Mouse (Mus musculus): ENCODE measurements at regions not wholly inside any gene's neighbourhood (a gene's known extent, or its start where the extent isn't known, plus 50 kb on each side); places are given as distances from the start of the nearest gene placed in this dataset.
A peak's percentile ranks its signal among the peaks of the same experiment; 100 is the strongest.

DNA sequence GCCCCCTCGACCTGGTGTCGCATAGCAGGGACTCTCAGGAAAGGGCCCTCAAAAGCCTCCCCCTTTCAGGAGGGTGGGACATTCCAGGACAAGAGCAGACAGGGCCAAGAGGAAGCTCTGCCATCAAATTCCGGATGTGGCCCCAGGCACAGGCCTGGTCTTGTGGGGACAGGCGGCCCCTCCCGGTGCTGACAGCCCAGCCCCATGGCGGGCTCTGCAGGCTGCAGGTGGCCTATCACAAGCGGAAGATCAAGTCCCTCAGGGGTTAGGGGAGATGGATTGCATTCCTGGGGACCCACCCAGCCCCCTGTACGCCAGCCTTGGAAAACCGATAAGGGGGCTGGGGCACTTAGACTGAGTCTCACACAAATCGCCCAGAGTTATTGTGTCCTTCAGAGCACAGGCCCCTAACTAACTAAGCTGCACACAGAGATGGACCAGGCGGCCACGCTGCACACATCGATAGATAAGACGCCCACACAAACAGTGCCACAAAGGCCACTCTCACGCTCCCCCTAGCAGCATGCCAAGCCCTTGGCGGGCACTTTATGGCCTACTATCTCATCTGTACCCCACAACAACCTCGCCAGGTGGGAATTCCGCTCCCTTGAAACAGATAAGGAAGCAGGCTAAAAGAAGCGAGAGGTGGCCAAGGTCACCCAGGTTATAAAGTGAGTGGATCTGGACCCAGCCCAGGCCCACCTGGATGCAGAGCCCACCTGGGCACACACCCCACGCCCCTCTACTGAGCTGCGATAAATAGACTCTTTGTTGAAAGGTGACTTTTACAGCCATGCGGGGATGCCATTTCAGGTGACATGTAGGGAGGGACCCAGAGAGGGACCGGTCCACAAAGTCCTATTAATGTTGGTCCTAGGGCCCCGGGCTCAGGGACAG is 55.5 kb downstream of the Gm5294 start:
- DNase-seq (ENCODE audit: extremely low read depth, insufficient read length, low spot score), result no peak

DNA sequence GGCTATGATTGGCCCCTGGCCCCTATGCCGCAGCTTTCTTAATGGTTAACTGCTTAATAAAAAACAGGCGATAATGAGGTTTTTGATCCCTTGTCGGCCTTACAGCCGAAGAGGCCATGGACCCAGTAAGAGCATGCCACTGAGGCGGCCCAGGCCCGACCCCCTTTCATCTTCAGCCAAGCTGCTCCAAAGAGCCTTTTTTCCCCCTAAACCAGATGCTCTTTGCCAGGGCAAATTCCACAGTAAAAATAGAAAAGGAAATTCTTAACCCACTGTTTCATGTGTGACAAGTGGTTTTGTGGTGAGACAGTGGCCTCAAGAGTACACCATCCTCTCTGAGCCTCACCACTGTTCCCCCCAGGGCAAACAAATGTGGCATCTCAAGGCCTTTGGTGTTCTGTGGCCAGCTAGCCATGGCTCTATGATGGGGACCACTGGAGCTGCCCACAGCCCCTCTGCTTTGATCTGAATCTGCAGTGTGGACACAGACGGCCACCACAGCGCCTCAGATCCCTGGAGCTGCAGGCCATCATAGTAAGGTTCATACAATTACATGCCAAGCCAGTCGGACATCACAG is 61.9 kb downstream of the Gm5294 start:
- DNase-seq (ENCODE audit: extremely low read depth, insufficient read length, low spot score), result no peak

- no peak for DNase-seq (ENCODE audit: extremely low read depth, insufficient read length, low spot score)
Measured at GRCm38 (mm10) chr5:138883573-138883972, 63.7 kb downstream of the Gm5294 start.

DNA sequence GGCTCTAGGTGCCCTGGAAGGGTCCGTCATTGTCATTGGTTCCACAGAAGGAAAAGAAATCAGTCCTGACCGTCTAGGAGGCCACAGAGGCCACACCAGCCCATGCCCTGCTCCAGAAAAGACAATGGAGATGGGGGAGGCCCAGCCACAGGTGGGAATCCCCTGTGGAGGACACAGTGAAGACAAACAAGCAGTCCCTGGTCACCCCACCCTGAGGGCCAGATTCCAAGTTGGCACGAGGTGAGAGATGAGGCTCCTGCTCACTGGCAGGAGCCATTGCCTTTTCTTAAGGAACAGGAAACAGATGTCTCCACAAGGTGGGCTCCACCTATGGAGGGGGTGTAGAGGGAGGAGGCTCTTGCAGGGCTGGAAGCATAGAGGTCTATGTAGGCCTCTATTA is 66.0 kb downstream of the Gm5294 start:
- no peak for DNase-seq (ENCODE audit: extremely low read depth, insufficient read length, low spot score)

DNA sequence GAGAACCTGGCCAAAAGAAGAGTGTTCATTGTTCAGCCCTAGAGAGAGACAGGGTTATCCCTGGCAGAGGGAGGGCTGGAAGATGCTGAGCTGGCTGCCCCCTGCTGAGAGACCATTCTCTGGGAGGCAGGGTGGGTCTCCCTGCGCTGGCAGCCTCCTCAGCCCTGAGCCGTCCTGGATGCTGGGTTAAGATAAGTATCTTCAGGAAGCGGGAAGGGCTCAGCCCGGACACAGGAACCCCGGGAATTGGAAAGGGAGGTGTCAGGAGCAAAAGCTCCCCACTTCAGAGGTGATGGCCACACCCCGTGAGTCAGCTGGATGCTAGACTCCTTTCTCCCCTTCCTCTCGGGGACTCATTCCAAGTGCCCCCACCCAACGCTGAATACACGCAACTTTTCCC is 68.9 kb downstream of the Gm5294 start:
- no peak for DNase-seq (ENCODE audit: extremely low read depth, insufficient read length, low spot score)

DNA sequence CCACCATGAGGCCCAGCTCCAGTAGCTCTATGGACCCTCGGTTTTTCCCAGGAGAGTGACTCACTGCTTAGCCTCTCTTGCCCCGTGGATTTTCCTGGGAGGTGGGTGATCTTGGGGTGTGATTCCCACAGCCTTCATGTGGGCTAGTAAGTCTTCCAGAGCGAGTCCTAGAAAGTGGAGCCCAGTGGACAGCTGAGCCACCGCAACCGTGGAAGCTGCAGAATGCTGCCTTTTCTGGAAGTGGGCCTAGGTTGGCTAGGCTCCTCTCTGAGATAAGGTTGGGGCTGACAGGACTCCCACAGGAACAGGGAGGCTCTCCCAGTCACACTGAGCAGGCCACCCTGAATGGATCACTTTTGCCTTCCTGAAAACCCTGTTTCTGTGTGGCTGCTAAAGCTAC is 69.9 kb downstream of the Gm5294 start:
- DNase-seq (ENCODE audit: extremely low read depth, insufficient read length, low spot score), result no peak

DNA sequence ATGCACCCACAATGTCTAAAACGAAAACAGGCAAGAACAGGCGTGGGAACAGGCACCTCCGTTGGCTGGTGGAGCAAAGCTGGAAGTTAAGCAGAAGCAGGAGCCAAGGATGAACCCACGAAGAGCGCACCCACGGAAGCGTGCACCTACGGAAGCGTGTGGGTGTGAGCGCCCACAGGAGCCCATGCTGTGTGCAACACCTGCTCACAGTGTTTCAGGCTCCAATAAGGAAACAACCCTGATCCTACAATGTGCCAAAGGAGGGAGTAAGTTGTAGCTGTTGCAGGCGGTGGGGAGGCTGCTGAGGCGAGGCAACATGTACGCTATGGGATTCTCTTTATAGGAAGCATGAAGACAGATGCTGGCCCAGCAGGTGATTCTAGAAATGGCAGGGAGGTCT is 74.6 kb downstream of the Gm5294 start:
- DNase-seq (ENCODE audit: extremely low read depth, insufficient read length, low spot score), result no peak

DNA sequence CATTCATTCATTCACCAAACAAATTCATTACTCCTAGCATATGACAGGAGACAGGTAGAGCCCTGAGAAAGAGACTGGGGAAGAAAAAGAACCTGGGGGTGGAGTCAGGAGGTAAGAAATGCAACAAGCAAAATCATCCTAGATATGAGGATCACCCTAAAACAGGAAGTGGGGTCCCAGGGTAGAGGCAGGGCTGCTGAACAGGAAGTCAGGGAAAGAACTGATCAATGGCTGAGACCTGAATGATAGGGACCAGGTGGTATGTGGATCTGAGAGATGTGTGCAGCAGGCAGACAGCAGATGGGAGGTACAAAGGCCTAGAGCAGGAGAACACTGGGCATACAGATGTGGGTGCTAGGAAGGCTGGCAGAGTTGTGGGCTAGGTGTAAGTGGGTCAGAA is 77.4 kb downstream of the Gm5294 start:
- DNase-seq (ENCODE audit: extremely low read depth, insufficient read length, low spot score), result no peak

- DNase-seq (ENCODE audit: extremely low read depth, insufficient read length, low spot score), result peak; percentile 60
Measured at GRCm38 (mm10) chr5:138898440-138898839, 78.6 kb downstream of the Gm5294 start.

DNA sequence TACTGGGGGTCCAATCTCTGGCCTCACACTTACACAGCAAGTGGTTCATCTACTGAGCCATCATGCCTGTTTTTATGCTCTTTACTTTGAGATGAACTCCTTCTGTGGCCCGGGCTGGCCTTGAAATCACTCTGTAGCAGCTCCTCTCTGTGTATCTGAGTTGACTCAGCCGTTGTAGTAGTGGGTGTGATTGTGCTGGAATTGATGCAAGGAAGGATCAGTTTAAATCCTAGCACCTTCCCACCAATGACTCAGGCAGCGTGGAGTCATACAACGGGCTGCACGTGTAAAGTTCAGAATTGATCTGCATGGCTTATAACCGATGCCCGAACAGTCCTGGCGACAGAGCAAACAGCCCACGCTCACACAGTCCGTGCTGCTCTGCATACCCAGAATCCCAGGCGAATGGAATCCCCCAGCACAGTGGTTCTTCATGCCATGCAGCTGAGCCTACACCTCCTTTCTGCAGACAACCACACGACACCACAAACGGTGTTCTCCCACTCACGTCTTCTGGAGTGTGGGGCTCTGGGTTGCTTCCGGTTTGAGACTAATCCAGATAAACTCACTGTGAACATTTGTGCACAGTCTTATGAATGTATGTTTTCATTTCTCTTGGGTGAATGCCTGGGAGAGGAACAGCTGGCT is 81.2 kb downstream of the Gm5294 start:
- no peak for DNase-seq (ENCODE audit: extremely low read depth, insufficient read length, low spot score)

GRCm38 (mm10) chr5:138902316-138902715 is 82.4 kb downstream of the Gm5294 start:
- no peak for DNase-seq (ENCODE audit: extremely low read depth, insufficient read length, low spot score)

GRCm38 (mm10) chr5:138911769-138912710 is 85.1 kb downstream of the Pdgfa start:
- no peak for DNase-seq (ENCODE audit: extremely low read depth, insufficient read length, low spot score)

GRCm38 (mm10) chr5:138912711-138913105 is 84.5 kb downstream of the Pdgfa start:
- no peak for DNase-seq (ENCODE audit: extremely low read depth, insufficient read length, low spot score)

DNA sequence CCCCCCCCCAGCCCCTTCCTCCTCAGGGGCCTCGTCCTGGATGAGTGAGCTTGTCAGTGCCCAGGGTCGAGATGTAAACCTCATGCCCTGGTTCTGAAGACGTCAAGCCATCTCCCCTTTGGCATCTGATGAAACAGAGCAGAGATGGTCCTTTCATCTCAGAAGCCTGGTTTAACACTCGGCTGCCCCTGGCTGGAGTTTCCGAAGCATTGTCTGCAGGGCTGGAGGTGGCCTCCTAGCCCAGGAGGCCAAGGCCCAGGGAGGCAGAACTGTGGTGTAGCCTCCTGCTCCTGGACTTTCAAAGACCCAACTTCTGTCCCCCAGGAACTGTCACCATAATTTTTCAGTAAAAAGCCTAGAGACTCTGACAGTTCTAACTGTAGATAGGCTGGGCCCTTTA is 82.1 kb downstream of the Pdgfa start:
- DNase-seq (ENCODE audit: extremely low read depth, insufficient read length, low spot score), result no peak

DNA sequence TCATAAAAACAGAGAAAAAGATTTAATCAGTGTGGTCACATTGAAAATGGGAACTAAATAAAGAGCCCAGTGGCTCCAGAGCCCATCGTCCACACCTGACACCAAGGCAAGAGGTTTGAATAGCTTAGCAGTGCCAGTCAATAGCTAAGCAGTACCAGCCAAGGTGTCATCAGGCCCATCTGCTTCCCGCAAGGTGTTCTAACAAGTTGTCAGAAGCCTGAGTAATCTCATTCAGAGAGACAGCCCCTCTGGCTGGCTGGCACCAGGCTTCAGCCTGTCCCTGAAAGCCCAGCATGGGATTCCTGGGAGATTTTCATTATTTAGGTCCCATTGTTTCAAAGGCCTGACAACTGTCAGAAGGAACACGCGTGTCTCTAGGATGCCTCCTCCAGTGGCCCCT is 81.7 kb downstream of the Pdgfa start:
- no peak for DNase-seq (ENCODE audit: extremely low read depth, insufficient read length, low spot score)

DNA sequence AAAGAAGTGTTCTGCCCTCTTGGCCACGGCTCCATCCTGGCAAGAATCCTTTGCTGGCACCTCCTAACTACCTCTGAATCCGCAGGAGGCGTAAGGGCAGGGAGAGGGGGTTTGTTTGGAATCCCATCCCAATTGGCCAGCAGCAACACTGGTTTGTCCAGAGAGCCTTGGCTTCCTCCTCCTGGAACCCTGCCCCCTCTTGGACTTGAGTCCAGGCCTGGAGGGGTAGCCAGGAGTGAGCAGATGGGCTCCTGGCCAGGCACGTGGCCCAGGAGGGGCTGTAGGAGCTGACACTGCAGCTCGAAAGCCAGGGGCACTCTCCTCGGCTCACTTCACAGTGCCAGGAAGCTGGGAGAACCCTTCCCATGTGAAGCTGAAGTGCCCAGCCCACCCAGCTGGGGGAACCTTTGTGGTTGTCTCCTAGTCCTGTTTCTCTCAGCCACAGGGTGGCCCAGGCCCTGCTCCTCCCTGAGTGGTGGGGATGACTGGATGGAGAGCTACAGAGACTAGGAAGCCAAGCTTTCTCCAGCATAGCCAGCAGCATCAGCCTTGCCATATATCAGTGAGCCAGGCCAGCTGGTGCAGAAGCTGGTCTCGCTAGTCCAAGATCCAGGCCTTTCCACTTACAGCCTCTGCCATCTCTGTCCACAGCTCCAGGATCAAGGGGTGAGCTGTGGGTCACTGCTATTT is 76.9 kb downstream of the Pdgfa start:
- peak; percentile 16 for DNase-seq (ENCODE audit: extremely low read depth, insufficient read length, low spot score)

DNA sequence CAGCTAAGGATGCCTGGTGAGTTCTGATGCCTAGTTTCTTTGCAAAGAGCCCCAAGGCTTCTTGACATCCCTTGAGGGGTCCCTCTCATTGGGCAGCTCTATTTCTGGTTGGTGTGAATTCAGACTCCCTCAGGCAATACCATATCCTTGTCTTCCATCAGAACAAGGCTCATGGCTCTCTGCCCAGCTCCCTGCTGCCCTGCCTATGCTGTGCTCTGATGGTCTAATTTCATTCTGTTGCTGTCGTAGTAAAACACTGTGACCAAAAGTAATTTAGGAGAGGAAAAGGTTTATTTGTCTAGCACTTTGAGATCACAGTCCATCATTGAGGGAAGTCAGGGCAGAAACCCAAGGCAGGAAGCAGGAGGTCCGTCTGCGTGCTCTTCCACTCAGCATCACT is 75.1 kb downstream of the Pdgfa start:
- DNase-seq (ENCODE audit: extremely low read depth, insufficient read length, low spot score), result no peak

Measured in 3134 (cell line).